Mouse (Mus musculus): Measurements from ENCODE around the gene Ttc19. TPM values are rescaled to one million over a fixed set of nuclear protein-coding genes. Genes with fewer than 3 reads are reported as not detected.

Ttc19 gene
- polyA plus RNA-seq (2015; fragmentation: Nextera tagmentation; extraction: Ambion mirVana): 15.7 and 16.6 TPM in 2 replicates

GRCm38 (mm10) chr11:62280675-62281600 lies at the start of gene Ttc19, which contains the start of gene Zswim7:
TSS of gene Ttc19 (plus strand) at chr11:62281473.
TSS of gene Zswim7 (minus strand) at chr11:62281375.
- Histone ChIP-seq H3K9me3 (no peaks in the 10 kb centered on the region), H3K27me3 (no peaks in the 10 kb centered on the region), H3K4me1 (peaks cover 4% of the 10 kb centered on the region), H3K36me3 (peaks cover 12% of the 10 kb centered on the region), H3K9ac (peak within 1 kb of the TSS; percentile 72), H3K4me3 (peak within 1 kb of the TSS; percentile 88), H3K4me2 (peak within 1 kb of the TSS; percentile 72), H3K27ac (peak within 1 kb of the TSS; percentile 93)
- under 1% methylated on average over 68 of the region's 68 CpGs for WGBS
- peak; percentile 97 for ATAC-seq (ENCODE audit: borderline replicate concordance, extremely low read depth, low FRiP score, low TSS enrichment)

DNA sequence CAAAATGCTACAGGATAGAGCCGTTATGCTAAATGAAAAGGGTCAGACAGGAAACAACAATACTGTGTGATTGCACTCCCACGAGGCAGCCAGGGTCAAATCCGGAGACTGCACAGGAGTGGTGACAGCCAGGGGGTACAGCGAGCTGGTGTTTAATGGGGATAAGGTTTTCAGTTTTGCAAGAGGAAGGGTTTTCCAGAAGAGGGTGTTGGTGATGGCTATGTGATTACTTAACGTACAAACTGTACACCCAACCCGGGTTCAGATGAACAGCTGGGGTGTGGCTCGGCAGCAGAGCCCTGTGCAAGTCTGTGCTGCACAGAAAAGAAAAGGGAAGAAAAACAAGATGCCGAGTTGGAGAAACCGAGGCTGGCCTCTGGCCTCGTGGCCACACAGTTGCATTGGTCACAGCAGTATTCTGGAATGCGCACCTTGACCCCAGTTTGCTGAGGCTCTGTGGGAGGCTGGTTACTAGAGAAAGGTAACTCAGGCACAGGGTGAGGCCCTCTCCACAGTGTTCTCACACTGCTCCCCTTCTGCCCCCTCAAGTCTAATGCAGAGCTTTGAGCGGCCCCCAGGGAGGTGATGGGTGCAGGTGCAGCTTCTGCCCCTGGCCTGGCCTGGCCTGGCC lies 40.5 kb upstream of the Ttc19 start:
- H3K27ac ChIP-seq: no peak overlapping the region
- no peak for ATAC-seq (ENCODE audit: borderline replicate concordance, extremely low read depth, low FRiP score, low TSS enrichment)
- no peaks in the 10 kb centered on the region for H3K9me3 ChIP-seq
- H3K27me3 ChIP-seq: no peaks in the 10 kb centered on the region
- H3K9ac ChIP-seq: no peak overlapping the region
- no peaks in the 10 kb centered on the region for H3K4me1 ChIP-seq
- H3K36me3 ChIP-seq: no peaks in the 10 kb centered on the region
- no peak overlapping the region for H3K4me2 ChIP-seq
- WGBS: 51% methylated on average over 12 of the region's 12 CpGs
- H3K4me3 ChIP-seq: no peak overlapping the region

- Histone ChIP-seq H3K4me3 (no peak overlapping the region), H3K9ac (no peak overlapping the region), H3K27ac (no peak overlapping the region), H3K36me3 (no peaks in the 10 kb centered on the region), H3K9me3 (no peaks in the 10 kb centered on the region), H3K4me2 (no peak overlapping the region), H3K4me1 (peaks cover 4% of the 10 kb centered on the region; the same call in 1 of the 2 replicates), H3K27me3 (peaks cover 14% of the 10 kb centered on the region; the same call in 1 of the 2 replicates)
- ATAC-seq (ENCODE audit: borderline replicate concordance, extremely low read depth, low FRiP score, low TSS enrichment): no peak
- 82% methylated on average over 8 of the region's 8 CpGs for WGBS
Measured at GRCm38 (mm10) chr11:62243871-62244270, 37.4 kb upstream of the Ttc19 start.

DNA sequence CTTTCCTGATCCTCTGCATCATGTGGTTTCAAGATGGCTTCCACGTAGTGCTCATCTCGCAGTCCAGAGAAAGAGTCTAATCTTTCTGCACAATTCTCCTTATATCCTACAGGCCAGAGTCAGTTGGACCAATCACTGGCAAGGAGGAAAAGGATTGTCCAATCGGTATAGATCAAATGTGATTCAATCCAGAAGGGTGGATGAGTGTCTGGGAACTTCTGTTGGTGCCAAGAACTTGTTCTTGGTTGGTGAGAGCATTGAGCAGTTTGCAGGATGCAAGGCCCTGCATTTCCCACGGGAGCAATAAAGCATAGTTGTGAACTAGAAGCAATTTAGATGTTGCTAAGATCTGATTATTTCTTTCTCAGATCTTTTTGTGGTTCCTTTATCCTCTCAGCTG lies 36.8 kb upstream of the Ttc19 start:
- peaks cover 20% of the 10 kb centered on the region; the same call in 1 of the 2 replicates for H3K27me3 ChIP-seq
- no peak for ATAC-seq (ENCODE audit: borderline replicate concordance, extremely low read depth, low FRiP score, low TSS enrichment)

GRCm38 (mm10) chr11:62247759-62248400 lies 33.4 kb upstream of the Ttc19 start:
- WGBS: 31% methylated on average over 18 of the region's 18 CpGs
- no peak for ATAC-seq (ENCODE audit: borderline replicate concordance, extremely low read depth, low FRiP score, low TSS enrichment)
- H3K4me2 ChIP-seq: peak overlapping the region; percentile 100
- peak overlapping the region; percentile 61 for H3K4me3 ChIP-seq
- H3K9ac ChIP-seq: peak overlapping the region; percentile 40
- H3K27ac ChIP-seq: peak overlapping the region; percentile 80; the same call in 1 of the 2 replicates
- H3K9me3 ChIP-seq: no peaks in the 10 kb centered on the region
- no peaks in the 10 kb centered on the region for H3K36me3 ChIP-seq
- H3K27me3 ChIP-seq: peaks cover 36% of the 10 kb centered on the region; the same call in 1 of the 2 replicates
- H3K4me1 ChIP-seq: peaks cover 27% of the 10 kb centered on the region

More for the DNA sequence above, 36.8 kb upstream of the Ttc19 start:
- no peak overlapping the region for H3K9ac ChIP-seq
- WGBS: 84% methylated on average over 4 of the region's 4 CpGs
- H3K4me1 ChIP-seq: peaks cover 10% of the 10 kb centered on the region
- H3K4me2 ChIP-seq: no peak overlapping the region
- no peak overlapping the region for H3K27ac ChIP-seq
- no peaks in the 10 kb centered on the region for H3K36me3 ChIP-seq
- H3K4me3 ChIP-seq: no peak overlapping the region
- no peaks in the 10 kb centered on the region for H3K9me3 ChIP-seq

DNA sequence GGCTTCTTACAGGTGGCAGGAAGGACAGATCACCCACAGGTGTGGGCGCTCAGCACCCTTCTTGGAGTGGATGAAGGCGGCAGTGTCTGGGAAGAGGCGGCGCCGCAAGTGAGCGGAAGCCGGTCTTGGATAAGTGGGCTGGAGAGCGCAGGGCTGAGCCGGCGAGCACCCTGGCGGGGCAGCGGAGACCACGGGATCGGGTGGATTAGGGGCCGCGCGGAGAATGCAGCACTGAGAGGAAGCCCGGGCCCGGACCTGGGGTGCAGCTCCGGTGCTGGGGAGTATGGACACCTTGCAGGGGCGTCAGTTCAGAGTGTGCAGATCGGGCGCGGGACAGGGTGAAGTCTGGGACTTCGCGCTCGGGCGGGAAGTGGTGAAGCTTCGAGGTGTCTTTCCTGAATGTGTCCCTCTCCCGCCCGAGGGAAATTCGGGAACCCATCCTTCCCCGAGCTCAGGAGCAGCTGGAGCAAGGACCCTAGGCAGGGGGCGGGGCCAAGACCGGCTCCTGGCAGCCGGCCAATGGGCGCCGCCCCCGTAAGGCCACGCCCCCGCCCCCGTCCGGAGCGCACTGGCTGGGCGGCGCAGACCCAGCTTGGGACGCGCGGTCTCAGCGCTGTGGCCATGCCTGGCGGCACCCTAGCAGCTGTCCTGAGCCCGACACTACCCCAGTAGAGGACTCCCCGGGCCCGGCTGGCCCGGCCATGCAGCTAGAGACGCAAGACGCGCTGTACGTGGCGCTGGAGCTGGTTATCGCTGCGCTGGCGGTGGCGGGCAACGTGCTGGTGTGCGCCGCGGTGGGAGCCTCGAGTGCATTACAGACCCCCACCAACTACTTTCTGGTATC lies 32.6 kb upstream of the Ttc19 start, which contains the start of gene Adora2b:
Gene Adora2b, plus strand, starts transcription at position 584 of the 844 bp plus-strand sequence.
- Histone ChIP-seq H3K4me3 (peak within 1 kb of the TSS; percentile 61), H3K27ac (peak within 1 kb of the TSS; percentile 80), H3K4me2 (peak within 1 kb of the TSS; percentile 100), H3K9ac (peak within 1 kb of the TSS; percentile 40), H3K9me3 (no peaks in the 10 kb centered on the region), H3K36me3 (no peaks in the 10 kb centered on the region), H3K4me1 (peaks cover 27% of the 10 kb centered on the region), H3K27me3 (peaks cover 36% of the 10 kb centered on the region; the same call in 1 of the 2 replicates)
- WGBS: under 1% methylated on average over 68 of the region's 69 CpGs
- peak; percentile 92 for ATAC-seq (ENCODE audit: borderline replicate concordance, extremely low read depth, low FRiP score, low TSS enrichment)

DNA sequence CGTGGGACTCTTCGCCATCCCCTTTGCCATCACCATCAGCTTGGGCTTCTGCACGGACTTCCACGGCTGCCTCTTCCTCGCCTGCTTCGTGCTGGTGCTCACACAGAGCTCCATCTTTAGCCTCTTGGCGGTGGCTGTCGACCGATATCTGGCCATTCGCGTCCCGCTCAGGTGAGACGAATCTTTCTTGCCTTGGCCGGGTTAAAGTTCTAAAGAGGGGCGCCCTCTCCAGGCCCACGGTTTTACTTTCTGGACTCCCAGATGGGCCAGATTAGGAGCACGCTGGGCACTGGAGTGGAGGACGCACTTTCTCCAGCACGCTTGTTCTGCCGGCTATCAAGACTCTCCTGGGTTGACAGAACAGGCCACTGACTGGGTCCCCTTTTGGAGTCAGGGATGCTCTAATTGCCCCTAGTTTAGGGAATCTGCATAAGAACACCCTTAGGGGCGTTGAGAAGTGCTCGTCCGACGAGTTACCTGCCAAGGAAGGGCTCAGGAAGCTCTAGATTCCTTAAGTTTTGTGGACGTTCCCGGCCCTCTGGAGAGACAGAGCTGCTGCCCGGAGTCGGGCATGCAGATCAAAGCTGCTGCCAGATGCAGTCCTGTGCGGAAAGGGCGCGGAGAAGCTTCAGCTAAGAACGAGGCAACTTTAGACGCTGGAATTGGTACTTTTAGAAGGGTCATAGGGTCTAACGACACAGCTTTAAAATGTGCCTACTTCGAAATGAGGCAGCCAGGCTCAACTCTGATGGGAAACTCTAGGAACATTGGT lies 31.8 kb upstream of the Ttc19 start:
- WGBS: 3% methylated on average over 35 of the region's 35 CpGs
- Histone ChIP-seq H3K9ac (peak overlapping the region; percentile 40), H3K4me3 (peak overlapping the region; percentile 61), H3K4me1 (peaks cover 27% of the 10 kb centered on the region), H3K27me3 (peaks cover 36% of the 10 kb centered on the region; the same call in 1 of the 2 replicates), H3K27ac (no peak overlapping the region), H3K36me3 (no peaks in the 10 kb centered on the region), H3K4me2 (peak overlapping the region; percentile 100), H3K9me3 (no peaks in the 10 kb centered on the region)
- 0 out of 2 replicates have a peak, but pooled peaks have one; percentile 16 for ATAC-seq (ENCODE audit: borderline replicate concordance, extremely low read depth, low FRiP score, low TSS enrichment)

DNA sequence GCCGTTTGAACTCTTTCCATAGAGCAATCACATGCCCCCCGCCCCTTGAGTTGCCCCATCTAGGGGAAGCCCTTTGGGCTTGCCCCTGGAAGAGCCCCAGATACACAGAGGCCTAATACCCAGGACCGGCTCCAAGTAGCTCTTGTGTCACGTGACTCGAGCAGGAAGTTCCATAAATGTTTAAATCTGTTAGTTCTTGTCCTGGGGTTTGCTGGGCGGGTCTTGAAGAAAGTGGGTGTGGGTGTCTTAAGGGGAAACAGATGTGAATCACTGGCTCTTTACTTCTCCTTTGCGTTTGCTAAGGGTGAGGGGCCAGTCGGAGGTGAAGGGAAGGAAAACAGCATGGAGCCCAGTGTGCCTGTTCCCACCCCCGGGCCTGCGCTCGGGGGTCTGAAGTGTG lies 30.2 kb upstream of the Ttc19 start:
- no peak overlapping the region for H3K27ac ChIP-seq
- peaks cover 27% of the 10 kb centered on the region for H3K4me1 ChIP-seq
- H3K9ac ChIP-seq: no peak overlapping the region
- 40% methylated on average over 11 of the region's 11 CpGs for WGBS
- no peaks in the 10 kb centered on the region for H3K36me3 ChIP-seq
- peak overlapping the region; percentile 10; the same call in 1 of the 2 replicates for H3K4me2 ChIP-seq
- ATAC-seq (ENCODE audit: borderline replicate concordance, extremely low read depth, low FRiP score, low TSS enrichment): no peak
- no peak overlapping the region for H3K4me3 ChIP-seq
- H3K9me3 ChIP-seq: no peaks in the 10 kb centered on the region
- H3K27me3 ChIP-seq: peaks cover 36% of the 10 kb centered on the region; the same call in 1 of the 2 replicates

DNA sequence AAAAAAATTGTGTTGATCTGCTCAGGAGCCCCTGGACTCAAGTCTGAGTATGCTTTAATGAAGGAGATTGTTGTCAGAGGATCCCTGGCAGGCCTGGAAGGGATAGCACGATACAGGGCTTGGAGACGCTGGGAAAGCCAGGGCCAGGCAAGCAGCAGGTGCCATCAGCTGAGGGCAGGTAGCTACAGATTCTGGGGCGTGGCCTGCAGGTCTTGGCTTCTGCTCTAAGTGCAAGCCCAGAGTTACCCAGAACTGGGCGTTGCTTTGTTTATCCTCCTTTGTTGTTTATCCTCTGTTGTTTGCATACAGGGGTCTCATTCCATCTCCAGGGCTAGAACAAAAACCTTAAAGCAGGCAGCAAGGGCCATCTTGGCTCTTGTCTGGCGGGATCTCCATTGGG lies 27.9 kb upstream of the Ttc19 start:
- H3K4me3 ChIP-seq: no peak overlapping the region
- no peaks in the 10 kb centered on the region for H3K9me3 ChIP-seq
- no peak overlapping the region for H3K9ac ChIP-seq
- H3K36me3 ChIP-seq: no peaks in the 10 kb centered on the region
- H3K4me1 ChIP-seq: peaks cover 23% of the 10 kb centered on the region
- no peak for ATAC-seq (ENCODE audit: borderline replicate concordance, extremely low read depth, low FRiP score, low TSS enrichment)
- 56% methylated on average over 5 of the region's 5 CpGs for WGBS
- no peak overlapping the region for H3K27ac ChIP-seq
- peaks cover 25% of the 10 kb centered on the region; the same call in 1 of the 2 replicates for H3K27me3 ChIP-seq
- no peak overlapping the region for H3K4me2 ChIP-seq

GRCm38 (mm10) chr11:62259214-62259613 lies 22.1 kb upstream of the Ttc19 start:
- Histone ChIP-seq H3K4me1 (peaks cover 12% of the 10 kb centered on the region; the same call in 1 of the 2 replicates), H3K36me3 (no peaks in the 10 kb centered on the region), H3K4me2 (no peak overlapping the region), H3K9me3 (no peaks in the 10 kb centered on the region), H3K27me3 (peaks cover 5% of the 10 kb centered on the region; the same call in 1 of the 2 replicates), H3K4me3 (no peak overlapping the region), H3K27ac (no peak overlapping the region), H3K9ac (no peak overlapping the region)
- no peak for ATAC-seq (ENCODE audit: borderline replicate concordance, extremely low read depth, low FRiP score, low TSS enrichment)
- 44% methylated on average over 5 of the region's 5 CpGs for WGBS
